Mouse (Mus musculus): ENCODE data around the gene Ptn. TPM values are rescaled to one million over a fixed set of nuclear protein-coding genes. Genes with fewer than 3 reads are reported as not detected.

Ptn gene
- total RNA-seq, 2 experiments from 2014 or later: 0.59 to 1.6 TPM

- DNase-seq: no peak
- no peak for TF ChIP-seq CTCF (IDR thresholded peaks at IDR 0.05)
- intact Hi-C loops (cut with DNase I): no loop called here
- Histone ChIP-seq H3K4me3 (no peak overlapping the region), H3K27ac (no peak overlapping the region)
Measured at GRCm38 (mm10) chr6:36808306-36809058, 1.5 kb downstream of the Ptn start.

GRCm38 (mm10) chr6:36806906-36807305, 3.1 kb downstream of the Ptn start:
- TF ChIP-seq CTCF (IDR thresholded peaks at IDR 0.05): no peak
- Histone ChIP-seq H3K27ac (no peak overlapping the region), H3K4me3 (no peak overlapping the region)
- intact Hi-C loops (cut with DNase I): no loop called here
- no peak for DNase-seq

- Histone ChIP-seq H3K4me3 (no peak overlapping the region), H3K27ac (no peak overlapping the region)
- TF ChIP-seq CTCF (IDR thresholded peaks at IDR 0.05): no peak
- no peak for DNase-seq
- intact Hi-C loops (cut with DNase I): no loop called here
Measured at GRCm38 (mm10) chr6:36800309-36800946, 9.6 kb downstream of the Ptn start.

GRCm38 (mm10) chr6:36797066-36797655, 12.9 kb downstream of the Ptn start:
- Histone ChIP-seq H3K4me3 (no peak overlapping the region), H3K27ac (no peak overlapping the region)
- intact Hi-C loops (cut with DNase I): no loop called here
- no peak for DNase-seq
- TF ChIP-seq CTCF (IDR thresholded peaks at IDR 0.05): no peak

GRCm38 (mm10) chr6:36794535-36794934, 15.5 kb downstream of the Ptn start:
- TF ChIP-seq CTCF (IDR thresholded peaks at IDR 0.05): no peak
- Histone ChIP-seq H3K27ac (no peak overlapping the region), H3K4me3 (no peak overlapping the region)
- DNase-seq: no peak
- intact Hi-C loops (cut with DNase I): no loop called here

- TF ChIP-seq CTCF (IDR thresholded peaks at IDR 0.05): no peak
- Histone ChIP-seq H3K27ac (no peak overlapping the region), H3K4me3 (no peak overlapping the region)
- intact Hi-C loops (cut with DNase I): no loop called here
- no peak for DNase-seq
Measured at GRCm38 (mm10) chr6:36793775-36794174, 16.2 kb downstream of the Ptn start.

- no peak for TF ChIP-seq CTCF (IDR thresholded peaks at IDR 0.05)
- DNase-seq: no peak
- Histone ChIP-seq H3K27ac (no peak overlapping the region), H3K4me3 (no peak overlapping the region)
- intact Hi-C loops (cut with DNase I): no loop called here
Measured at GRCm38 (mm10) chr6:36789261-36789660, 20.8 kb downstream of the Ptn start.

- no peak overlapping the region for H3K27ac ChIP-seq
- intact Hi-C loops (cut with DNase I): no loop called here
- no peak for DNase-seq
- no peak for TF ChIP-seq CTCF (IDR thresholded peaks at IDR 0.05)
- H3K4me3 ChIP-seq: peak overlapping the region; percentile 47
Measured at GRCm38 (mm10) chr6:36788576-36789191, 21.3 kb downstream of the Ptn start.

- H3K27ac ChIP-seq: no peak overlapping the region
- DNase-seq: no peak
- TF ChIP-seq CTCF (IDR thresholded peaks at IDR 0.05): no peak
- no peak overlapping the region for H3K4me3 ChIP-seq
- intact Hi-C loops (cut with DNase I): no loop called here
Measured at GRCm38 (mm10) chr6:36784682-36785208, 25.3 kb downstream of the Ptn start.

GRCm38 (mm10) chr6:36782481-36782880, 27.5 kb downstream of the Ptn start:
- no peak for DNase-seq
- intact Hi-C loops (cut with DNase I): no loop called here
- H3K27ac ChIP-seq: no peak overlapping the region
- no peak overlapping the region for H3K4me3 ChIP-seq
- TF ChIP-seq CTCF (IDR thresholded peaks at IDR 0.05): no peak

GRCm38 (mm10) chr6:36777567-36778337, 32.3 kb downstream of the Ptn start:
- intact Hi-C loops (cut with DNase I): no loop called here
- no peak for DNase-seq
- no peak for TF ChIP-seq CTCF (IDR thresholded peaks at IDR 0.05)
- Histone ChIP-seq H3K4me3 (no peak overlapping the region), H3K27ac (no peak overlapping the region)

GRCm38 (mm10) chr6:36777039-36777438, 33.0 kb downstream of the Ptn start:
- Histone ChIP-seq H3K4me3 (no peak overlapping the region), H3K27ac (no peak overlapping the region)
- intact Hi-C loops (cut with DNase I): no loop called here
- no peak for TF ChIP-seq CTCF (IDR thresholded peaks at IDR 0.05)
- DNase-seq: no peak
